Mouse (Mus musculus) heart, embryonic 16.5 days (tissue): Measurements from ENCODE around the gene Zcchc3. TPM values are rescaled to one million over a fixed set of nuclear protein-coding genes. Genes with fewer than 3 reads are reported as not detected.

Experiments used
- ATAC-seq: fragments of 200-750 bp; cut with Nextera tagmentation; replicated peaks from 2 replicates; pipeline ENCODE4 v1.8.0; 2017; ENCODE audit warnings: moderate number of reproducible peaks; ENCODE audit not compliant: insufficient read depth, low FRiP score; ENCODE audit errors: extremely low read depth
- H3K27ac ChIP-seq: fragments of 300-500 bp; sonication (generic); 2 replicates; pipeline ENCODE4 v1.5.1; 2014; ENCODE audit warnings: mild to moderate bottlenecking, low read length, control low read depth, moderate library complexity
- H3K27me3 ChIP-seq: fragments of 300-500 bp; sonication (generic); 2 replicates; pipeline ENCODE4 v1.6.1; 2014; ENCODE audit warnings: low read length, mixed read lengths; ENCODE audit not compliant: control insufficient read depth, insufficient read depth
- H3K36me3 ChIP-seq: fragments of 300-500 bp; sonication (generic); 2 replicates; pipeline ENCODE4 v1.6.1; 2014; ENCODE audit not compliant: control insufficient read depth, insufficient read depth
- H3K4me1 ChIP-seq: fragments of 300-500 bp; sonication (generic); 2 replicates; pipeline ENCODE4 v1.6.1; 2014; ENCODE audit warnings: low read length, mixed read lengths; ENCODE audit not compliant: control insufficient read depth, insufficient read depth
- H3K4me2 ChIP-seq: fragments of 300-500 bp; sonication (generic); 2 replicates; pipeline ENCODE4 v1.6.1; 2014; ENCODE audit warnings: low read depth, mild to moderate bottlenecking, control low read depth, low read length
- H3K4me3 ChIP-seq: fragments of 300-500 bp; sonication (generic); 2 replicates; pipeline ENCODE4 v1.5.1; 2014; ENCODE audit warnings: mild to moderate bottlenecking, control low read depth, low read length
- H3K9ac ChIP-seq: fragments of 300-500 bp; sonication (generic); 2 replicates; pipeline ENCODE4 v1.6.1; 2014; ENCODE audit warnings: low read length, control low read depth
- H3K9me3 ChIP-seq: fragments of 300-500 bp; sonication (generic); replicated peaks from 2 replicates; pipeline ENCODE4 v1.6.1; 2016; ENCODE audit warnings: low read length; ENCODE audit not compliant: control insufficient read depth
- WGBS: fragments of 180-500 bp; shearing (Covaris S2); extraction: QIAGEN DNeasy Blood & Tissue Kit; methylation state at CpG from one replicate; pipeline ENCODE4 v1.1.7; 2014; 5-methylcytosine and 5-hydroxymethylcytosine counted together
- polyA plus RNA-seq: library from polyadenylated mRNA; unstranded; fragments of >200 nt; fragmentation: Nextera tagmentation; extraction: Ambion mirVana; gene quantifications from 2 replicates; pipeline ENCODE4 v1.2.1, GENCODE M21; 2015

The Zcchc3 gene
- 24.3 and 26.0 TPM in 2 replicates for polyA plus RNA-seq

DNA sequence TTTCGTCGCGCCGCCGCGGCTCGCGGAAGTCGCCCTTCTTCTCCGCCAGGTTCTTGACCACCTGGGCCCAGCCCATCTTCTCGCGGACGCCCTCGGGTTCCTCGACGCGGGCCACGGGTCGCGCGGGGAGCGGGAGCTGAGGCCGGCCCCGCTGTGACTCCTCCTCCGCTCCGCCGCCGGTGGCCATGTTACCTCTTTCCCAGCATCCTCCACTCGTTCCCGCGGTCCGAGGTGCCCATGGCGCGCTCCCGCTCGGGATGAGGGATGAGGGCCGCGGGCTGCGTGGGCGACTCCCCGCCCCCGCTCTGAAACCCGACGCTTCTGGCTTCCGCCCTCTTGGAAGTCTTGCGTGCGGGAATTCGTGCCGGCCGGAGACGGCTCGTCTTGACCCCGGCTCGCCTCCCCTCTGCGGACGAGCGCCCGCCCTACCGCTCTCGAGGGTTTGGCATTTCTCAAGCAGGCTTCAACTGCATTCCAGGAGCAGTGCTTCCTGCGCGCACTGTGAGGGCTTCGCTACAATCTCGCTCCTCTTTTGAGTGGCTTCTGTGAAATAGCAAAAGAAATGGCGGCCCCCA, at the start of gene Zcchc3:
Gene Zcchc3 (minus strand): TSS at position 437 of the 575 bp plus-strand sequence.
- peak within 1 kb of the TSS; percentile 88 for H3K4me2 ChIP-seq
- peaks cover 27% of the 10 kb centered on the region for H3K4me1 ChIP-seq
- peak within 1 kb of the TSS; percentile 72 for H3K4me3 ChIP-seq
- peak within 1 kb of the TSS; percentile 99 for H3K27ac ChIP-seq
- ATAC-seq: peak; percentile 83
- H3K9ac ChIP-seq: peak within 1 kb of the TSS; percentile 99
- peaks cover 6% of the 10 kb centered on the region; the same call in 1 of the 2 replicates for H3K9me3 ChIP-seq
- no peaks in the 10 kb centered on the region for H3K27me3 ChIP-seq
- 0% methylated on average over 65 of the region's 65 CpGs for WGBS
- H3K36me3 ChIP-seq: 0 out of 2 replicates have a peak, but pooled peaks cover 2% of the 10 kb centered on the region

DNA sequence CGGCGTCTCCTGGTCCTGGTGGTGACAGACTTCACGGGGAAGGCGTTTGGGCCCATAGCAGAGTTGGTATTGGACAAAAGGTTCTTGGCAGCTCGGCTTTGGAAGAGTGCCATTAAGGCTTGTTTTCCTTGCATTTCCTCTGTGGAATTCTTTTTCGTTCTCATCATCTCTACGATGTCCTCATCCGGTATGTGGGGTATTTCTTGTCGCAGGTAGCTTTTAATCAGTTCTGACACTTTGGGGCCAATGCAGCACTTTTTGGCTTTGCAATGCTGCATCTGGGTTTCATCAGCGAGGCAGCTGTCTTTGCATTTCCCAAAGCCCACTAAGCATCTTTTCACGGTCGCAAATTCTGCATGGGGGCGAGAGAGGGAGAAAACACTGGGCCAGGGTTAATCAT, 44.4 kb upstream of the Zcchc3 start:
- Histone ChIP-seq H3K9me3 (no peaks in the 10 kb centered on the region), H3K27me3 (no peaks in the 10 kb centered on the region), H3K4me1 (no peaks in the 10 kb centered on the region), H3K36me3 (no peaks in the 10 kb centered on the region), H3K9ac (no peak overlapping the region), H3K4me3 (no peak overlapping the region), H3K27ac (no peak overlapping the region), H3K4me2 (no peak overlapping the region)
- WGBS: 56% methylated on average over 13 of the region's 13 CpGs
- ATAC-seq: no peak

GRCm38 (mm10) chr2:152452101-152452781, 37.4 kb upstream of the Zcchc3 start:
- Histone ChIP-seq H3K4me3 (no peak overlapping the region), H3K9me3 (no peaks in the 10 kb centered on the region), H3K4me2 (no peak overlapping the region), H3K4me1 (peaks cover 11% of the 10 kb centered on the region), H3K36me3 (no peaks in the 10 kb centered on the region), H3K27me3 (no peaks in the 10 kb centered on the region), H3K9ac (no peak overlapping the region), H3K27ac (no peak overlapping the region)
- WGBS: 76% methylated on average over 4 of the region's 4 CpGs
- no peak for ATAC-seq

GRCm38 (mm10) chr2:152450241-152450640, 35.4 kb upstream of the Zcchc3 start:
- WGBS: 5% methylated on average over 5 of the region's 5 CpGs
- Histone ChIP-seq H3K27me3 (no peaks in the 10 kb centered on the region), H3K9ac (no peak overlapping the region), H3K4me3 (no peak overlapping the region), H3K4me2 (no peak overlapping the region), H3K4me1 (peaks cover 14% of the 10 kb centered on the region), H3K9me3 (no peaks in the 10 kb centered on the region), H3K27ac (no peak overlapping the region), H3K36me3 (no peaks in the 10 kb centered on the region)
- no peak for ATAC-seq

GRCm38 (mm10) chr2:152447461-152447860, 32.6 kb upstream of the Zcchc3 start:
- Histone ChIP-seq H3K9me3 (no peaks in the 10 kb centered on the region), H3K27ac (no peak overlapping the region), H3K4me1 (peaks cover 13% of the 10 kb centered on the region), H3K4me3 (no peak overlapping the region), H3K4me2 (no peak overlapping the region), H3K36me3 (no peaks in the 10 kb centered on the region), H3K9ac (no peak overlapping the region), H3K27me3 (no peaks in the 10 kb centered on the region)
- no peak for ATAC-seq
- 15% methylated on average over 5 of the region's 5 CpGs for WGBS

DNA sequence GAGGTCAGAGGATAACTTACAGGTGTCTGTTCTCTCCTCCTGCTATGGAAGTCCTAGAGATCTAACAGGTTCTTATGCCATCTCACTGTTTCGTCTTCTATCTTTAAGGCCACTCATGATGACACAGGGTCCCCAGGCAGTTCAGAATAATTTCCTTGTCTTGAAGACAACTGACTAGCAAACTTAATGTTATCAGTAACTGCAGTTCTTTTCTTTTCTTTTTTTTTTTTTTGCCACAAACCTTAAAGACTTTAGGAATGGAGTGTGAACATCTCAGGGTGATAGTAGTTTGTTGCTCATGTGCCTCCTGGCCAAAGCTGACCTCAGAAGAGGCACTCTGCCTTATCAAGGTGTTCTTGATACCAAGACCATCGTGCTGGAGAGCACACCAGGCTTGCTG, 31.8 kb upstream of the Zcchc3 start:
- no peaks in the 10 kb centered on the region for H3K27me3 ChIP-seq
- peaks cover 13% of the 10 kb centered on the region for H3K4me1 ChIP-seq
- no peak overlapping the region for H3K9ac ChIP-seq
- no peak overlapping the region for H3K4me2 ChIP-seq
- 43% methylated on average over 2 of the region's 2 CpGs for WGBS
- no peaks in the 10 kb centered on the region for H3K36me3 ChIP-seq
- no peaks in the 10 kb centered on the region for H3K9me3 ChIP-seq
- ATAC-seq: no peak
- no peak overlapping the region for H3K27ac ChIP-seq
- no peak overlapping the region for H3K4me3 ChIP-seq

GRCm38 (mm10) chr2:152443281-152443680, 28.5 kb upstream of the Zcchc3 start:
- no peaks in the 10 kb centered on the region for H3K27me3 ChIP-seq
- no peak overlapping the region for H3K4me2 ChIP-seq
- H3K9ac ChIP-seq: no peak overlapping the region
- no peaks in the 10 kb centered on the region for H3K36me3 ChIP-seq
- H3K4me1 ChIP-seq: peaks cover 13% of the 10 kb centered on the region
- no peaks in the 10 kb centered on the region for H3K9me3 ChIP-seq
- H3K27ac ChIP-seq: no peak overlapping the region
- no peak overlapping the region for H3K4me3 ChIP-seq
- no peak for ATAC-seq
- WGBS: 77% methylated on average over 8 of the region's 8 CpGs

- 81% methylated on average over 4 of the region's 4 CpGs for WGBS
- Histone ChIP-seq H3K9ac (no peak overlapping the region), H3K9me3 (no peaks in the 10 kb centered on the region), H3K4me2 (no peak overlapping the region), H3K4me3 (no peak overlapping the region), H3K4me1 (peaks cover 13% of the 10 kb centered on the region), H3K36me3 (no peaks in the 10 kb centered on the region), H3K27me3 (no peaks in the 10 kb centered on the region), H3K27ac (no peak overlapping the region)
- ATAC-seq: no peak
These were observed 27.5 kb upstream of the Zcchc3 start for GRCm38 (mm10) chr2:152442322-152442721.

DNA sequence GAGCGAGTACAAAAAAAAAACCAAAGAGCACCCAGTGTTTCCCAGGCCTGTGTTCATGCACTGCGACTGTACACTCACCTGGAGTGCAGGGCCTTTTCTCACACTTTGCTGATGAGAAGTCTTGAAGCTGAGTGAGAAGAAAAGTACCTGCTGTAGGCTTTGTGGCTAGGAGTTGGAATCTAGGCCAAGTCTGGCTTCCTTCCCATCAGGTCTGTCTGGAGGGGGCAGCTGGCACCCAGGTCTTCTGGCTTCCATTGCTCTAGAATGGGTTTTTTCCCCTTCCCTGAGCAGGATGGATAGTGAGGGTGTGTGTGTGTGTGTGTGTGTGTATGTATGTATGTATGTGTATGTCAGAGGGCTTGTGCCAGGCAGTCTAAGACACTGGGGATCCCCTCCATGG, 25.0 kb upstream of the Zcchc3 start:
- Histone ChIP-seq H3K36me3 (no peaks in the 10 kb centered on the region), H3K9ac (no peak overlapping the region), H3K4me1 (peaks cover 20% of the 10 kb centered on the region), H3K9me3 (no peaks in the 10 kb centered on the region), H3K4me3 (no peak overlapping the region), H3K27ac (no peak overlapping the region), H3K4me2 (no peak overlapping the region), H3K27me3 (no peaks in the 10 kb centered on the region)
- 82% methylated on average over 2 of the region's 2 CpGs for WGBS
- ATAC-seq: no peak
